Mouse (Mus musculus) stomach, postnatal 0 days (tissue): Measurements from ENCODE around the gene Gm49383. TPM values are rescaled to one million over a fixed set of nuclear protein-coding genes. Genes with fewer than 3 reads are reported as not detected.

Experiments used
- ATAC-seq: fragments of 200-750 bp; cut with Nextera tagmentation; 2 replicates; pipeline ENCODE4 v1.8.0; 2017; ENCODE audit not compliant: low FRiP score, low TSS enrichment
- DNase-seq: peaks from one replicate; pipeline ENCODE4 v3.0.0-alpha.2; 2016; ENCODE audit warnings: low spot score
- H3K27ac ChIP-seq: fragments of 300-500 bp; sonication (generic); replicated peaks from 2 replicates; pipeline ENCODE4 v1.5.1; 2014; ENCODE audit warnings: mild to moderate bottlenecking, control low read depth
- H3K27me3 ChIP-seq: fragments of 300-500 bp; sonication (generic); 2 replicates; pipeline ENCODE4 v1.6.1; 2014; ENCODE audit warnings: low read length; ENCODE audit not compliant: control insufficient read depth, insufficient read depth
- H3K36me3 ChIP-seq: fragments of 300-500 bp; sonication (generic); 2 replicates; pipeline ENCODE4 v1.6.1; 2014; ENCODE audit warnings: low read length, mixed read lengths; ENCODE audit not compliant: control insufficient read depth, insufficient read depth
- H3K4me1 ChIP-seq: fragments of 300-500 bp; sonication (generic); replicated peaks from 2 replicates; pipeline ENCODE4 v1.6.1; 2014; ENCODE audit warnings: antibody characterized with exemption; ENCODE audit not compliant: control insufficient read depth, insufficient read depth
- H3K4me2 ChIP-seq: fragments of 300-500 bp; sonication (generic); replicated peaks from 2 replicates; pipeline ENCODE4 v1.6.1; 2014; ENCODE audit warnings: low read depth, mild to moderate bottlenecking, control low read depth, moderate library complexity
- H3K4me3 ChIP-seq: fragments of 300-500 bp; sonication (generic); 2 replicates; pipeline ENCODE4 v1.5.1; 2014; ENCODE audit warnings: low read depth, low read length, control low read depth
- H3K9ac ChIP-seq: fragments of 300-500 bp; sonication (generic); 2 replicates; pipeline ENCODE4 v1.6.1; 2014; ENCODE audit warnings: mild to moderate bottlenecking, low read length, control low read depth, mixed read lengths
- H3K9me3 ChIP-seq: fragments of 300-500 bp; sonication (generic); 2 replicates; pipeline ENCODE4 v1.6.1; 2016; ENCODE audit warnings: low read length; ENCODE audit not compliant: control insufficient read depth
- CTCF ChIP-seq: IDR thresholded peaks from 2 replicates; pipeline ENCODE4 v1.5.1; 2016; ENCODE audit warnings: antibody characterized with exemption, low read depth, mild to moderate bottlenecking, moderate library complexity
- EP300 ChIP-seq: optimal IDR thresholded peaks from 2 replicates; pipeline ENCODE3; 2016; ENCODE audit warnings: antibody characterized with exemption
- WGBS: fragments of 180-500 bp; shearing (Covaris S2); extraction: QIAGEN DNeasy Blood & Tissue Kit; methylation state at CpG from one replicate; pipeline ENCODE4 v1.1.7; 2014; 5-methylcytosine and 5-hydroxymethylcytosine counted together
- polyA plus RNA-seq: library from polyadenylated mRNA; unstranded; fragments of >200 nt; fragmentation: Nextera tagmentation; extraction: Ambion mirVana; gene quantifications from 2 replicates; pipeline ENCODE4 v1.2.1, GENCODE M21; 2015

Gene Gm49383
- polyA plus RNA-seq, 1 experiment from 2014 or later: 10.3 TPM

- Histone ChIP-seq H3K4me3 (peak overlapping the region; percentile 92), H3K9ac (peak overlapping the region; percentile 79), H3K4me2 (peak overlapping the region; percentile 89), H3K27me3 (no peaks in the 10 kb centered on the region), H3K27ac (peak overlapping the region; percentile 92), H3K36me3 (0 out of 2 replicates have a peak, but pooled peaks cover 3% of the 10 kb centered on the region), H3K4me1 (0 out of 2 replicates have a peak, but pooled peaks cover 2% of the 10 kb centered on the region), H3K9me3 (no peaks in the 10 kb centered on the region)
- ATAC-seq (peak; percentile 86), DNase-seq (peak; percentile 76)
- WGBS: under 1% methylated on average over 85 of the region's 94 CpGs
- TF ChIP-seq CTCF: no peak
- no peak for TF ChIP-seq EP300
These were observed 667 bp upstream of the Gm49383 start for GRCm38 (mm10) chr12:69197378-69198163.

DNA sequence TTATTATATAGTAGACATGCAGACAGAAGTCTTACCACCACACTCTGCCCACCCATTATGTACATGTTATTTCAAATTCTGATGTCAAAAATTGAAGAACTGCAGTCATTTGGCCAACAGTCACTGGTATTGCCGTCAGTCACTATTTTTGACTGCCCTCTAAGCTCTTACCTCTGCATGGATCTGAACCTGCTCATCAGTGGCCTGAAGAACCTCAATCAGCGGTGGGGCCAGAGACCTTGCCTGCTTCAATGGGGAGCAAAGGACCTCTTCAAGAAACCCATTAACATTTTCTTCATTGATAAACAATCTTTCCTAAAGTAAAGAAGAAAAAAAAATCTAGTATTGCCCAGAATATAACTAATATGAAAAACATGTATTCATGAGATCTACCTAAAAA, 4.3 kb downstream of the Gm49383 start:
- Histone ChIP-seq H3K4me3 (no peak overlapping the region), H3K27ac (no peak overlapping the region), H3K4me1 (no peaks in the 10 kb centered on the region), H3K9ac (no peak overlapping the region), H3K36me3 (0 out of 2 replicates have a peak, but pooled peaks cover 2% of the 10 kb centered on the region), H3K4me2 (no peak overlapping the region), H3K9me3 (no peaks in the 10 kb centered on the region), H3K27me3 (no peaks in the 10 kb centered on the region)
- TF ChIP-seq EP300: no peak
- TF ChIP-seq CTCF: no peak
- DNase-seq (no peak), ATAC-seq (no peak)
- WGBS: 86% methylated on average over 2 of the region's 2 CpGs

DNA sequence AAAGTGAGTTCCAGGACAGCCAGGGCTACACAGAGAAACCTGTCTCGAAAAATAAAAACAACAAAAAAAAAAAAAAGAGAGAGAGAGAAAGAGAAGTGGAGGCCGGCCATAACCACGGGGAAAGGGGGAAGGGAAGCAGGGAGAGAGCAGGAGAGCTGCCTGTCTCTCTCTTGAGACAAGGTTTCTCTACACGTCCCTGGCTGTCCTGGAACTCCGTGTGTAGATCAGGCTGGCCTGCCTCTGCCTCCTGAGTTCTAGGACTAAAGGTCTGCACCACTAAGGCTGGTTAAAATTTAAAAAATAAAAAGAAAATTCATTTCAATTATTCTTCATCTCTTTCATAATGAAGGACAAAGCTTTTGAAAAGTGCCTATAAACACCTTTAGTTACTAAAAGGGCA, 5.5 kb downstream of the Gm49383 start:
- Histone ChIP-seq H3K9me3 (no peaks in the 10 kb centered on the region), H3K4me3 (no peak overlapping the region), H3K27ac (no peak overlapping the region), H3K4me1 (no peaks in the 10 kb centered on the region), H3K4me2 (no peak overlapping the region), H3K36me3 (0 out of 2 replicates have a peak, but pooled peaks cover 2% of the 10 kb centered on the region), H3K27me3 (no peaks in the 10 kb centered on the region), H3K9ac (no peak overlapping the region)
- WGBS: 93% methylated on average over 5 of the region's 5 CpGs
- no peak for TF ChIP-seq CTCF
- no peak for TF ChIP-seq EP300
- ATAC-seq (no peak), DNase-seq (no peak)

- Histone ChIP-seq H3K27ac (no peak overlapping the region), H3K27me3 (no peaks in the 10 kb centered on the region), H3K9me3 (no peaks in the 10 kb centered on the region), H3K4me2 (no peak overlapping the region), H3K9ac (no peak overlapping the region), H3K4me3 (no peak overlapping the region), H3K36me3 (0 out of 2 replicates have a peak, but pooled peaks cover 2% of the 10 kb centered on the region), H3K4me1 (no peaks in the 10 kb centered on the region)
- ATAC-seq (no peak), DNase-seq (no peak)
- WGBS: 100% methylated on average over 1 of the region's 1 CpGs
- TF ChIP-seq EP300 (no peak), CTCF (peak; percentile 67)
These were observed 6.4 kb downstream of the Gm49383 start for GRCm38 (mm10) chr12:69190522-69190921.

GRCm38 (mm10) chr12:69190074-69190473, 6.8 kb downstream of the Gm49383 start:
- Histone ChIP-seq H3K4me3 (no peak overlapping the region), H3K36me3 (0 out of 2 replicates have a peak, but pooled peaks cover 2% of the 10 kb centered on the region), H3K9ac (no peak overlapping the region), H3K27ac (no peak overlapping the region), H3K27me3 (no peaks in the 10 kb centered on the region), H3K4me2 (no peak overlapping the region), H3K9me3 (no peaks in the 10 kb centered on the region), H3K4me1 (no peaks in the 10 kb centered on the region)
- DNase-seq (no peak), ATAC-seq (no peak)
- TF ChIP-seq EP300 (no peak), CTCF (no peak)
- 86% methylated on average over 9 of the region's 9 CpGs for WGBS
